Mouse (Mus musculus): ENCODE results near the gene Riok1.
A peak's percentile ranks its signal among the peaks of the same experiment; 100 is the strongest.

The Riok1 gene

GRCm38 (mm10) chr13:38036343-38037043 is at the start of gene Riok1:
TSS of gene Riok1 (plus strand) at chr13:38036995.
- DNase-seq (ENCODE audit: low read depth): peak; percentile 14

- DNase-seq (ENCODE audit: low read depth): no peak
Observed at GRCm38 (mm10) chr13:37989701-37990100, 47.1 kb upstream of the Riok1 start.

- DNase-seq (ENCODE audit: low read depth): peak; percentile 25
Observed at GRCm38 (mm10) chr13:37992638-37993371, 44.0 kb upstream of the Riok1 start.

GRCm38 (mm10) chr13:37993376-37993703 is 43.5 kb upstream of the Riok1 start:
- no peak for DNase-seq (ENCODE audit: low read depth)

- DNase-seq (ENCODE audit: low read depth): peak; percentile 96
Observed at GRCm38 (mm10) chr13:37993704-37994404, 42.9 kb upstream of the Riok1 start, which contains the start of gene Ssr1. TSS of gene Ssr1 (minus strand) at chr13:37994217.

GRCm38 (mm10) chr13:37994405-37994749 is 42.4 kb upstream of the Riok1 start:
- no peak for DNase-seq (ENCODE audit: low read depth)

GRCm38 (mm10) chr13:37999713-38000112 is 37.1 kb upstream of the Riok1 start:
- DNase-seq (ENCODE audit: low read depth): no peak

- peak; percentile 5 for DNase-seq (ENCODE audit: low read depth)
Observed at GRCm38 (mm10) chr13:38002461-38002860, 34.3 kb upstream of the Riok1 start.

GRCm38 (mm10) chr13:38007972-38008371 is 28.8 kb upstream of the Riok1 start:
- no peak for DNase-seq (ENCODE audit: low read depth)

GRCm38 (mm10) chr13:38009721-38010408 is 26.9 kb upstream of the Riok1 start:
- no peak for DNase-seq (ENCODE audit: low read depth)

- no peak for DNase-seq (ENCODE audit: low read depth)
Observed at GRCm38 (mm10) chr13:38010444-38010910, 26.3 kb upstream of the Riok1 start.

- DNase-seq (ENCODE audit: low read depth): peak; percentile 74
Observed at GRCm38 (mm10) chr13:38012436-38012835, 24.4 kb upstream of the Riok1 start.

GRCm38 (mm10) chr13:38015591-38015990 is 21.2 kb upstream of the Riok1 start:
- no peak for DNase-seq (ENCODE audit: low read depth)

GRCm38 (mm10) chr13:38018791-38019190 is 18.0 kb upstream of the Riok1 start:
- no peak for DNase-seq (ENCODE audit: low read depth)

GRCm38 (mm10) chr13:38025874-38026273 is 10.9 kb upstream of the Riok1 start:
- peak; percentile 40 for DNase-seq (ENCODE audit: low read depth)

GRCm38 (mm10) chr13:38027618-38028248 is 9.1 kb upstream of the Riok1 start:
- DNase-seq (ENCODE audit: low read depth): no peak

GRCm38 (mm10) chr13:38028407-38028806 is 8.4 kb upstream of the Riok1 start:
- no peak for DNase-seq (ENCODE audit: low read depth)

- peak; percentile 97 for DNase-seq (ENCODE audit: low read depth)
Observed at GRCm38 (mm10) chr13:38037044-38037687, 371 bp downstream of the Riok1 start, which contains the start of gene Cage1. TSS of gene Cage1 (minus strand) at chr13:38037069.

GRCm38 (mm10) chr13:38037811-38038210 is 1.0 kb downstream of the Riok1 start:
- peak; percentile 30 for DNase-seq (ENCODE audit: low read depth)

GRCm38 (mm10) chr13:38049888-38050287 is 13.1 kb downstream of the Riok1 start:
- DNase-seq (ENCODE audit: low read depth): no peak

GRCm38 (mm10) chr13:38062678-38063077 is 25.9 kb downstream of the Riok1 start:
- no peak for DNase-seq (ENCODE audit: low read depth)

Measured in NIH3T3 (cell line).